Mouse (Mus musculus) spleen, adult 2 months (tissue): ENCODE data around the gene Nelfa.

Experiments used
- CTCF ChIP-seq: fragments of 200-500 bp; IDR thresholded peaks from 2 replicates; pipeline ENCODE4 v1.5.1; 2011; ENCODE audit warnings: mild to moderate bottlenecking, inconsistent platforms; ENCODE audit not compliant: insufficient read depth, insufficient read length, insufficient replicate concordance; ENCODE audit errors: extremely low read depth
- POLR2A ChIP-seq: fragments of 200-500 bp; IDR thresholded peaks from 2 replicates; pipeline ENCODE4 v1.6.1; 2011; ENCODE audit warnings: low read depth, low read length, inconsistent platforms

- TF ChIP-seq CTCF (no peak), POLR2A (no peak)
Observed at GRCm38 (mm10) chr5:33901278-33901677, 34.9 kb downstream of the Nelfa start.
